Mouse (Mus musculus) ES-E14 (cell line): Measurements from ENCODE around the gene Ptprt. TPM values are rescaled to one million over a fixed set of nuclear protein-coding genes. Genes with fewer than 3 reads are reported as not detected.
A peak's percentile ranks its signal among the peaks of the same experiment; 100 is the strongest.

ENCODE experiments used
- DNase-seq: peaks from one replicate; pipeline ENCODE4 v3.0.0-alpha.2; 2013; ENCODE audit warnings: low read depth, low spot score
- H3K27ac ChIP-seq: 2 replicates; pipeline ENCODE4 v1.5.1; 2012; ENCODE audit warnings: low read depth, mild to moderate bottlenecking, low read length, moderate library complexity, mixed read lengths; ENCODE audit not compliant: poor library complexity, insufficient read depth, severe bottlenecking
- H3K36me3 ChIP-seq: 2 replicates; pipeline ENCODE4 v1.6.1; 2012; ENCODE audit warnings: mild to moderate bottlenecking, low read length, moderate library complexity, mixed read lengths; ENCODE audit not compliant: control insufficient read depth, poor library complexity, insufficient read depth, severe bottlenecking
- H3K4me1 ChIP-seq, 2 experiments: fragments of 150-350 bp in 1 of 2; sonication (generic) in 1 of 2; 2 replicates each; pipeline ENCODE4 v1.6.1; 2012; ENCODE audit warnings: low read length in 2 of 2, mild to moderate bottlenecking in 1 of 2, mixed read lengths in 1 of 2; ENCODE audit not compliant: control insufficient read depth in 2 of 2, insufficient read depth in 2 of 2, poor library complexity in 1 of 2
- H3K4me3 ChIP-seq, 2 experiments: fragments of 150-350 bp in 1 of 2; sonication (generic) in 1 of 2; 2 replicates each; pipeline ENCODE4 v1.5.1; 2012; ENCODE audit warnings: low read length in 2 of 2, low read depth in 1 of 2, mild to moderate bottlenecking in 1 of 2, mixed read lengths in 1 of 2; ENCODE audit not compliant: insufficient read depth in 1 of 2, poor library complexity in 1 of 2, severe bottlenecking in 1 of 2
- H3K9ac ChIP-seq: 2 replicates; pipeline ENCODE4 v1.6.1; 2012; ENCODE audit warnings: low read depth, mild to moderate bottlenecking, low read length, mixed read lengths; ENCODE audit not compliant: poor library complexity, insufficient read depth, severe bottlenecking
- H3K9me3 ChIP-seq: fragments of 150-350 bp; sonication (generic); 2 replicates; pipeline ENCODE4 v1.6.1; 2012; ENCODE audit warnings: low read depth, mild to moderate bottlenecking, low read length; ENCODE audit not compliant: control insufficient read depth, insufficient read depth
- CHD2 ChIP-seq: IDR thresholded peaks from 2 replicates; pipeline ENCODE4 v1.6.1; 2014; ENCODE audit warnings: mild to moderate bottlenecking, low read depth, low read length, inconsistent platforms
- HCFC1 ChIP-seq: IDR thresholded peaks from 2 replicates; pipeline ENCODE4 v1.6.1; 2012; ENCODE audit warnings: low read length, inconsistent platforms, borderline replicate concordance; ENCODE audit not compliant: insufficient read depth
- MAFK ChIP-seq: IDR thresholded peaks from 2 replicates; pipeline ENCODE4 v1.6.1; 2014; ENCODE audit warnings: mild to moderate bottlenecking, low read depth, low read length, inconsistent platforms; ENCODE audit not compliant: insufficient read depth
- ZC3H11A ChIP-seq: IDR thresholded peaks from 2 replicates; pipeline ENCODE4 v1.6.1; 2012; ENCODE audit warnings: low read depth, mild to moderate bottlenecking, inconsistent platforms, low read length, borderline replicate concordance
- ZNF384 ChIP-seq: IDR thresholded peaks from 2 replicates; pipeline ENCODE4 v1.6.1; 2012; ENCODE audit warnings: low read depth, low read length, inconsistent platforms
- in situ Hi-C, 2 experiments: fragments of 600-800 bp; cut with MboI; formaldehyde crosslinking; loops; one replicate each; pipeline ENCODE4 v1.15.1; 2025; ENCODE audit warnings: low sequenced_read_pairs in 2 of 2, inconsistent platforms in 1 of 2; ENCODE audit not compliant: unreplicated experiment in 2 of 2
- total RNA-seq: library from RNA; depleted of rRNA; stranded (reverse); fragments of 300-350 nt; gene quantifications from 2 replicates; pipeline ENCODE4 v1.2.3, GENCODE M21; 2012

Ptprt gene
- total RNA-seq, 1 experiment, result 0.40 TPM

GRCm38 (mm10) chr2:162531638-162532037 is 129.3 kb downstream of the Ptprt start:
- H3K9ac ChIP-seq, result no peak overlapping the region
- H3K4me3 ChIP-seq, result no peak overlapping the region
- DNase-seq, result no peak
- in situ Hi-C loops, result no loop called here
- no peaks in the 10 kb centered on the region for H3K9me3 ChIP-seq
- H3K27ac ChIP-seq, result no peak overlapping the region
- no peaks in the 10 kb centered on the region for H3K4me1 ChIP-seq
- TF ChIP-seq ZC3H11A (no peak), ZNF384 (no peak), CHD2 (no peak), HCFC1 (no peak)
- no peaks in the 10 kb centered on the region for H3K36me3 ChIP-seq

- peak; percentile 36 for DNase-seq
- H3K4me1 ChIP-seq, result no peaks in the 10 kb centered on the region
- in situ Hi-C loops, result no loop called here
Measured at GRCm38 (mm10) chr2:162528911-162529310, 132.0 kb downstream of the Ptprt start.

GRCm38 (mm10) chr2:162515993-162516392 is 145.0 kb downstream of the Ptprt start:
- TF ChIP-seq HCFC1, result no peak
- no peak for TF ChIP-seq ZNF384
- no peak for TF ChIP-seq CHD2
- no peak for TF ChIP-seq MAFK
- H3K4me3 ChIP-seq, result no peak overlapping the region
- no peak overlapping the region for H3K27ac ChIP-seq
- H3K4me1 ChIP-seq, result peaks cover 0 to 2% of the 10 kb centered on the region in 2 experiments; a peak in 2 of 4 replicates
- no peaks in the 10 kb centered on the region for H3K9me3 ChIP-seq
- DNase-seq, result no peak
- H3K36me3 ChIP-seq, result no peaks in the 10 kb centered on the region
- in situ Hi-C loops, result no loop called here
- H3K9ac ChIP-seq, result no peak overlapping the region

More at GRCm38 (mm10) chr2:162528911-162529310, 132.0 kb downstream of the Ptprt start:
- H3K36me3 ChIP-seq, result no peaks in the 10 kb centered on the region
- no peak overlapping the region for H3K4me3 ChIP-seq
- H3K9ac ChIP-seq, result no peak overlapping the region
- H3K27ac ChIP-seq, result no peak overlapping the region
- no peak for TF ChIP-seq ZC3H11A
- no peak for TF ChIP-seq ZNF384
- TF ChIP-seq CHD2, result no peak
- TF ChIP-seq HCFC1, result no peak
- no peak for TF ChIP-seq MAFK
- no peaks in the 10 kb centered on the region for H3K9me3 ChIP-seq

- H3K4me3 ChIP-seq, result no peak overlapping the region
Measured at GRCm38 (mm10) chr2:162513072-162513471, 147.9 kb downstream of the Ptprt start.

GRCm38 (mm10) chr2:162512094-162512493 is 148.9 kb downstream of the Ptprt start:
- no peak for DNase-seq
- Histone ChIP-seq H3K4me1 (no peaks in the 10 kb centered on the region), H3K4me3 (no peak overlapping the region), H3K9ac (no peak overlapping the region), H3K27ac (no peak overlapping the region), H3K9me3 (no peaks in the 10 kb centered on the region), H3K36me3 (no peaks in the 10 kb centered on the region)
- in situ Hi-C loops, result no loop called here
- TF ChIP-seq ZC3H11A (no peak; the same call in 1 of the 2 replicates), HCFC1 (no peak), MAFK (no peak), CHD2 (no peak), ZNF384 (no peak)

More at GRCm38 (mm10) chr2:162513072-162513471, 147.9 kb downstream of the Ptprt start:
- H3K9me3 ChIP-seq, result no peaks in the 10 kb centered on the region
- no peak overlapping the region for H3K27ac ChIP-seq
- no peaks in the 10 kb centered on the region for H3K36me3 ChIP-seq
- TF ChIP-seq ZC3H11A (no peak), ZNF384 (no peak), HCFC1 (no peak), MAFK (no peak), CHD2 (no peak)
- no peak for DNase-seq
- H3K4me1 ChIP-seq, result no peaks in the 10 kb centered on the region
- in situ Hi-C loops, result no loop called here
- no peak overlapping the region for H3K9ac ChIP-seq
